Mouse (Mus musculus): ENCODE data around the gene Ccdc18. TPM values are rescaled to one million over a fixed set of nuclear protein-coding genes. Genes with fewer than 3 reads are reported as not detected.
"Not testable (repeated sequence)": the region's sequence is repeated elsewhere in the genome, so short reads cannot be mapped to it uniquely, and the experiment has no call there.

The Ccdc18 gene
- polyA plus RNA-seq (2014; fragmentation: Nextera tagmentation; extraction: Ambion mirVana), result 8.6 and 11.1 TPM in 2 replicates

- peaks cover 7% of the 10 kb centered on the region; the same call in 1 of the 2 replicates for H3K4me1 ChIP-seq (replicated peaks; ENCODE audit: control insufficient read depth, insufficient read depth, low read length)
- WGBS, result under 1% methylated on average over 65 of the region's 65 CpGs
- ATAC-seq (replicated peaks; ENCODE audit: low FRiP score, low TSS enrichment, low read depth), result peak; percentile 99
Observed at GRCm38 (mm10) chr5:108132441-108133243, at the start of gene Ccdc18, which contains the start of gene Tmed5. TSS of gene Ccdc18 (plus strand) at chr5:108132875. TSS of gene Tmed5 (minus strand) at chr5:108132620.

DNA sequence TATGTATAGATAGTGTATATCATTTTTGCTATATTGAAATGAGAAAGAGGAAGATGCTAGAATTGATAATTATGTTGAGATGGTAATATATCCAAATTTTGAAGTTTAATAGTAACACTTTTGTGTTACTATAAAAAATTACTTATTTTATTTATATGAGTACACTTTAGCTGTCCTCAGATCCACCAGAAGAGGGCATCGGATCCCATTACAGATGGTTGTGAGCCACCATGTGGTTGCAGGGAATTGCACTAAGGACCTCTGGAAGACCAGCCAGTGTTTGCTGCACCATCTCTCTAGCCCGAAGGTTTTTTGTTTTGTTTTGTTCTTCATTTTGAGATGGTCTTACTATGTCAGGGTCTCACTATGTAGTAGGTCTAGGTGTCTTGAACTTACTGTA is 47.2 kb upstream of the Ccdc18 start:
- Histone ChIP-seq H3K36me3 (ENCODE audit: control insufficient read depth, insufficient read depth, low read length) (peaks cover 83% of the 10 kb centered on the region), H3K4me1 (replicated peaks; ENCODE audit: control insufficient read depth, insufficient read depth, low read length) (no peaks in the 10 kb centered on the region)
- 98% methylated on average over 2 of the region's 2 CpGs for WGBS

More at GRCm38 (mm10) chr5:108132441-108133243, at the start of gene Ccdc18, which contains the start of gene Tmed5:
- Histone ChIP-seq H3K4me3 (ENCODE audit: low read depth, low read length) (peak within 1 kb of the TSS; percentile 91), H3K27me3 (replicated peaks; ENCODE audit: control insufficient read depth, insufficient read depth, low read length) (no peaks in the 10 kb centered on the region), H3K27ac (ENCODE audit: low read depth) (peak within 1 kb of the TSS; percentile 91), H3K4me2 (ENCODE audit: low read length) (peak within 1 kb of the TSS; percentile 75), H3K9ac (ENCODE audit: low read length) (peak within 1 kb of the TSS; percentile 83), H3K36me3 (ENCODE audit: control insufficient read depth, insufficient read depth, low read length) (peaks cover 15% of the 10 kb centered on the region), H3K9me3 (ENCODE audit: control insufficient read depth, low read length) (no peaks in the 10 kb centered on the region)
- peak; percentile 97 for DNase-seq (ENCODE audit: low spot score)

GRCm38 (mm10) chr5:108092731-108093130 is 39.9 kb upstream of the Ccdc18 start:
- H3K27ac ChIP-seq (ENCODE audit: low read depth); H3K9ac ChIP-seq (ENCODE audit: low read length); H3K27me3 ChIP-seq (replicated peaks; ENCODE audit: control insufficient read depth, insufficient read depth, low read length); H3K4me3 ChIP-seq (ENCODE audit: low read depth, low read length); H3K4me2 ChIP-seq (ENCODE audit: low read length); DNase-seq (ENCODE audit: low spot score); H3K9me3 ChIP-seq (ENCODE audit: control insufficient read depth, low read length); ATAC-seq (replicated peaks; ENCODE audit: low FRiP score, low TSS enrichment, low read depth); H3K4me1 ChIP-seq (replicated peaks; ENCODE audit: control insufficient read depth, insufficient read depth, low read length): not testable (repeated sequence)
- WGBS, result 95% methylated on average over 8 of the region's 8 CpGs
- peaks cover 79% of the 10 kb centered on the region for H3K36me3 ChIP-seq (ENCODE audit: control insufficient read depth, insufficient read depth, low read length)

More for the DNA sequence above, 47.2 kb upstream of the Ccdc18 start:
- DNase-seq (ENCODE audit: low spot score), result no peak
- Histone ChIP-seq H3K4me3 (ENCODE audit: low read depth, low read length) (no peak overlapping the region), H3K27me3 (replicated peaks; ENCODE audit: control insufficient read depth, insufficient read depth, low read length) (no peaks in the 10 kb centered on the region), H3K4me2 (ENCODE audit: low read length) (no peak overlapping the region), H3K9ac (ENCODE audit: low read length) (no peak overlapping the region), H3K9me3 (ENCODE audit: control insufficient read depth, low read length) (no peaks in the 10 kb centered on the region), H3K27ac (ENCODE audit: low read depth) (no peak overlapping the region)
- ATAC-seq (replicated peaks; ENCODE audit: low FRiP score, low TSS enrichment, low read depth), result no peak

DNA sequence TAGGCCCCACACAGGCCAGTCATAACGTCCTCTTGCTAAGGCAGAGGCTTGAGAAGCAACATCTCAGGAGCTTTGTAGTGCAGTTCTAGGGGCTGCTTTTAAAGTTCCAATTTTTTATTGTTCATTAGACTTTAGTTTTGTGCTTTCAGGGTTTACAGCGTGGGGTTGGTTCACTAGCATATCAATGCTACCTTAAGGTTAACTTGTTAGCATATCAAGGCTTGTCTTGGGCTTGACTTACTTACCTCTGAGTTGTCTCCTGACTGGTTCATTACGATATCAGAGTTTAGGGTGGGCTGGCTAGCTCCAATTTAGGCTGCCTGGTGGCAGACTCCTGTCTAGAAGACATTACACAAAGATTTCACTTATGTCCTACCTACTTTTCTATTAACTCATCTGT is 35.0 kb upstream of the Ccdc18 start:
- WGBS, result 91% methylated on average over 3 of the region's 3 CpGs
- Histone ChIP-seq H3K9ac (ENCODE audit: low read length) (no peak overlapping the region), H3K9me3 (ENCODE audit: control insufficient read depth, low read length) (no peaks in the 10 kb centered on the region), H3K4me1 (replicated peaks; ENCODE audit: control insufficient read depth, insufficient read depth, low read length) (no peaks in the 10 kb centered on the region), H3K4me2 (ENCODE audit: low read length) (no peak overlapping the region), H3K4me3 (ENCODE audit: low read depth, low read length) (no peak overlapping the region), H3K27me3 (replicated peaks; ENCODE audit: control insufficient read depth, insufficient read depth, low read length) (no peaks in the 10 kb centered on the region), H3K36me3 (ENCODE audit: control insufficient read depth, insufficient read depth, low read length) (peaks cover 77% of the 10 kb centered on the region), H3K27ac (ENCODE audit: low read depth) (no peak overlapping the region)
- no peak for DNase-seq (ENCODE audit: low spot score)
- no peak for ATAC-seq (replicated peaks; ENCODE audit: low FRiP score, low TSS enrichment, low read depth)

GRCm38 (mm10) chr5:108100196-108100595 is 32.5 kb upstream of the Ccdc18 start:
- Histone ChIP-seq H3K9ac (ENCODE audit: low read length) (no peak overlapping the region), H3K4me2 (ENCODE audit: low read length) (no peak overlapping the region), H3K9me3 (ENCODE audit: control insufficient read depth, low read length) (no peaks in the 10 kb centered on the region), H3K27ac (ENCODE audit: low read depth) (no peak overlapping the region), H3K27me3 (replicated peaks; ENCODE audit: control insufficient read depth, insufficient read depth, low read length) (no peaks in the 10 kb centered on the region), H3K4me1 (replicated peaks; ENCODE audit: control insufficient read depth, insufficient read depth, low read length) (no peaks in the 10 kb centered on the region), H3K4me3 (ENCODE audit: low read depth, low read length) (no peak overlapping the region), H3K36me3 (ENCODE audit: control insufficient read depth, insufficient read depth, low read length) (peaks cover 83% of the 10 kb centered on the region)
- DNase-seq (ENCODE audit: low spot score), result no peak
- ATAC-seq (replicated peaks; ENCODE audit: low FRiP score, low TSS enrichment, low read depth), result no peak

- DNase-seq (ENCODE audit: low spot score), result no peak
- no peak overlapping the region for H3K9ac ChIP-seq (ENCODE audit: low read length)
- no peaks in the 10 kb centered on the region for H3K4me1 ChIP-seq (replicated peaks; ENCODE audit: control insufficient read depth, insufficient read depth, low read length)
- no peak overlapping the region for H3K4me2 ChIP-seq (ENCODE audit: low read length)
- H3K27me3 ChIP-seq (replicated peaks; ENCODE audit: control insufficient read depth, insufficient read depth, low read length), result no peaks in the 10 kb centered on the region
- WGBS, result 90% methylated on average over 5 of the region's 5 CpGs
- no peak overlapping the region for H3K4me3 ChIP-seq (ENCODE audit: low read depth, low read length)
- no peaks in the 10 kb centered on the region for H3K9me3 ChIP-seq (ENCODE audit: control insufficient read depth, low read length)
- H3K36me3 ChIP-seq (ENCODE audit: control insufficient read depth, insufficient read depth, low read length), result peaks cover 75% of the 10 kb centered on the region
- ATAC-seq (replicated peaks; ENCODE audit: low FRiP score, low TSS enrichment, low read depth), result no peak
- no peak overlapping the region for H3K27ac ChIP-seq (ENCODE audit: low read depth)
Observed at GRCm38 (mm10) chr5:108104306-108104705, 28.4 kb upstream of the Ccdc18 start.

GRCm38 (mm10) chr5:108109346-108109745 is 23.3 kb upstream of the Ccdc18 start:
- H3K4me3 ChIP-seq (ENCODE audit: low read depth, low read length), result no peak overlapping the region
- H3K27me3 ChIP-seq (replicated peaks; ENCODE audit: control insufficient read depth, insufficient read depth, low read length), result no peaks in the 10 kb centered on the region
- DNase-seq (ENCODE audit: low spot score), result no peak
- H3K4me2 ChIP-seq (ENCODE audit: low read length), result no peak overlapping the region
- no peaks in the 10 kb centered on the region for H3K4me1 ChIP-seq (replicated peaks; ENCODE audit: control insufficient read depth, insufficient read depth, low read length)
- H3K36me3 ChIP-seq (ENCODE audit: control insufficient read depth, insufficient read depth, low read length), result peaks cover 49% of the 10 kb centered on the region
- H3K27ac ChIP-seq (ENCODE audit: low read depth), result no peak overlapping the region
- 96% methylated on average over 7 of the region's 7 CpGs for WGBS
- no peak for ATAC-seq (replicated peaks; ENCODE audit: low FRiP score, low TSS enrichment, low read depth)
- H3K9ac ChIP-seq (ENCODE audit: low read length), result no peak overlapping the region
- no peaks in the 10 kb centered on the region for H3K9me3 ChIP-seq (ENCODE audit: control insufficient read depth, low read length)

- Histone ChIP-seq H3K9ac (ENCODE audit: low read length) (no peak overlapping the region), H3K9me3 (ENCODE audit: control insufficient read depth, low read length) (no peaks in the 10 kb centered on the region), H3K4me2 (ENCODE audit: low read length) (no peak overlapping the region), H3K36me3 (ENCODE audit: control insufficient read depth, insufficient read depth, low read length) (peaks cover 4% of the 10 kb centered on the region; the same call in 1 of the 2 replicates), H3K4me3 (ENCODE audit: low read depth, low read length) (no peak overlapping the region), H3K4me1 (replicated peaks; ENCODE audit: control insufficient read depth, insufficient read depth, low read length) (no peaks in the 10 kb centered on the region), H3K27me3 (replicated peaks; ENCODE audit: control insufficient read depth, insufficient read depth, low read length) (no peaks in the 10 kb centered on the region), H3K27ac (ENCODE audit: low read depth) (no peak overlapping the region)
- WGBS, result 94% methylated on average over 4 of the region's 4 CpGs
- DNase-seq (ENCODE audit: low spot score) (no peak), ATAC-seq (replicated peaks; ENCODE audit: low FRiP score, low TSS enrichment, low read depth) (no peak)
Observed at GRCm38 (mm10) chr5:108117693-108118092, 15.0 kb upstream of the Ccdc18 start.
